Mouse (Mus musculus) kidney, adult 2 months (tissue): ENCODE measurements at regions not wholly inside any gene's neighbourhood (a gene's known extent, or its start where the extent isn't known, plus 50 kb on each side); places are given as distances from the start of the nearest gene placed in this dataset.

Experiments used
- CTCF ChIP-seq: fragments of 200-500 bp; conservative IDR thresholded peaks from 2 replicates; pipeline ENCODE4 v1.5.1; 2011; ENCODE audit warnings: low read depth, mild to moderate bottlenecking, control low read depth, low read length, moderate library complexity, mixed read lengths; ENCODE audit not compliant: insufficient read depth, insufficient read length
- POLR2A ChIP-seq: fragments of 200-500 bp; IDR thresholded peaks from one replicate; pipeline ENCODE4 v1.6.1; 2011; ENCODE audit warnings: low read depth, low read length, control low read depth

DNA sequence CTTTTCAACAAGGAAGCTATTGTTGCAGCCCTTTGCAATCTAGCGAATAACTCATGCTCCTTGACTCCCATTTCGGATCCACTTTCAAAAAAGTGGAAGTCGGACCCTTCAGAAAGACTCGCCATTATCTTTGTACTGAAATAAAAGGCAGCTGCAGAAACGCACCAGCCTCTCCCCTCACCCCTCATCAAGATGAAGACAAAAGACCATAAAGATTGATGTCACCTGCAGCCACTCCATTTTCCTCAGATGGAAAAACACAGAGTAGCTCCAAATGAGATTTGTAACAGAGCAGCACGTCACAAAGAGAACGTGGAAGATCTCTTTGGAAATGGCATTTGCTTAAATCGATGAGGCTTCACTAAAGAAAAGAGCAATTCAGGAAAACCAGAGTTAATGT lies 113.3 kb upstream of the Atp2b1 start:
- no peak for TF ChIP-seq CTCF
- TF ChIP-seq POLR2A: no peak
